ENCODE assay signal across 14 mouse cellular contexts in genomic region chr1:38332919-38333318, GRCm38 (mm10).
"Had no signal": no experiment of that assay in that cellular context is flagged by ENCODE, and none has a peak within 500 bp of the region (broad histone marks: within the 10 kb centered on the region; RNA-seq: fewer than 3 reads in every experiment).

No protein-coding gene starts in this region.

- H3K27me3 ChIP-seq: liver, embryonic 15.5 days; midbrain, embryonic 13.5 days had no signal

- ATAC-seq: lung, postnatal 0 days; midbrain, embryonic 13.5 days had no signal

- H3K9ac ChIP-seq: liver, embryonic 15.5 days; midbrain, embryonic 13.5 days had no signal

- DNase-seq: kidney, adult 11 months; kidney, adult 9 months; kidney, postnatal 36 days; lung, adult 2 months; lung, postnatal 36 days; spleen, adult 18-20 months; thymus, adult 2 months; thymus, postnatal 25 days had no signal

- H3K27ac ChIP-seq: kidney, postnatal 0 days; limb, embryonic 10.5 days; liver, embryonic 15.5 days; midbrain, embryonic 13.5 days had no signal

- H3K4me2 ChIP-seq: liver, embryonic 11.5 days; liver, embryonic 15.5 days; midbrain, embryonic 13.5 days had no signal

- H3K4me3 ChIP-seq: limb, embryonic 10.5 days; liver, embryonic 15.5 days; midbrain, embryonic 13.5 days had no signal

- H3K4me1 ChIP-seq: limb, embryonic 10.5 days; liver, embryonic 15.5 days had no signal

- H3K36me3 ChIP-seq: liver, embryonic 15.5 days; midbrain, embryonic 13.5 days had no signal

- H3K9me3 ChIP-seq: limb, embryonic 10.5 days; liver, embryonic 15.5 days; midbrain, embryonic 13.5 days had no signal
